Mouse (Mus musculus) small intestine, adult 10 weeks (tissue): ENCODE data around the gene Ahcy. TPM values are rescaled to one million over a fixed set of nuclear protein-coding genes. Genes with fewer than 3 reads are reported as not detected.

Experiments
- polyA plus RNA-seq: library from polyadenylated mRNA; stranded (reverse); fragments of 350-450 nt; fragmentation: Illumina TruSeq; extraction: RNeasy Lipid Tissue Mini Kit (QIAGEN cat#74804); gene quantifications from one replicate; pipeline ENCODE4 v1.2.3, GENCODE M21; 2014; ENCODE audit warnings: low replicate concordance

Ahcy gene
- 52.6 TPM for polyA plus RNA-seq

DNA sequence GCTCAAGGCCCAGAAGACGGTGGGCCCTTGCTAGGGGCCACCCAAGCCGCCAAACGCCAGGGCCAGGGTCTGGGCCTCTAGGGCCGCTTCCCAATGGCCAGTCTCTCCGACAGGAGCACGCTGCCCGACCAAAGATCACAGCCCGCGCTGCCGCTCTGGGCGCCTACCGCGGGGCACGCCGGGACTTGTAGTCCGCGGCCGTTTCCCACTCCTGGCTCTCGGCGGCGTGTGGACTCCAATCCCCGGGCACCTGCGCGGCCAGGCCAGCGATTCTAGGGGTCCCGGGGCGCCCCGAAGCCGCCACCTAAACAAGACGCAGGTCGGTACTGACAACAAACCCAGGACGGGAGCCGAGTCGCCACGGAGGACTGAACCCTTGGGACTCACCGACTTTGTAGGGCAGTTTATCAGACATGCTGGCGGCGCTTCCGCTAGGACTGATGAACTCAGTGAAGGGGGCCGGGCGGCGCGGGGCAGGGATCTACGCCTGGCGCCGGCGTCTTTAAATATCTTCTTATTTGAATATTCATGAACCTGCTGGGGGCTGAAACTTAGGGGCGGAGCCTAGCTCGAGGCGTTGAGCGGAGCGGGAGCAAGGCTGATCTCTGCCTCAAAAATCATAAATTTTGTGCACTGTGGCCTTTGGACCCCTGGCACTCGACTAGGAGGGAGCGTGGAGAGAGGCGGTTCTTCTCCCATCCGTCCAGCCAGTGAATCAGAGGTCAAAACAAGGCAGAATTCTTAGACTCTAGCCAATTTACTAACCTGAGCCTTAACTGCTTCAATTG, at the start of gene Ahcy:
Gene Ahcy (minus strand): TSS at position 520 of the 788 bp plus-strand sequence.

DNA sequence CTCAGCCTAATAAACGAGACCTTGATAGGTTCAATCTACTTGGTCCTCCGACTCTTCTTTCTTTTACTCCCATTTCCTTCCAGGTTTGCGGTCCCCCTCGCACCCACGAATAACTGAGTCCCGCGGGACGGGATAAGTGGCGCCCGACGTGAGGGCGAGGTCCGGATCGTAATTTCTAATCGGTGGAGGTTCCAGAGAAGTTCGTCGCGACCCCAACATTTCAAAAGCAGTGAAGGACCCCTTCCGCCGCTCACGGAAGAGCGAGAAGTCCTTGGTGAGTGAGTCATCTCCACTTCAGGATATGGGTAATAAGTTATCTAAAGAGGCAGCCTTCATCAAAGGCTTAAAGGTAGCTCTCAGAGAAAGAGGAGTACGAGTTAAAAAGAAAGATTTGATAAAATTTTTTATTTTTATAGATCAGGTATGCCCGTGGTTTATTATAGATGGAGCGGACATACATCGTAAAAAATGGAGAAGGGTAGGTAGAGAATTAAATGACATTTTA, 56.0 kb downstream of the Ahcy start, which contains the start of gene Gm14226:
Gene Gm14226 (plus strand): TSS at position 16 of the 505 bp plus-strand sequence.

Other genes with a start within 250 kb of the Ahcy start
- gene Eif2s2, start 181.6 kb downstream of the Ahcy start, polyA plus RNA-seq, result 293 TPM
- not detected for gene Gm14226, start 56.2 kb downstream of the Ahcy start, polyA plus RNA-seq
- gene Itch, start 59.0 kb upstream of the Ahcy start, polyA plus RNA-seq, result 143 TPM
- 206 TPM for gene Dynlrb1, start 162.0 kb upstream of the Ahcy start, polyA plus RNA-seq
- not detected for gene Map1lc3a, start 201.8 kb upstream of the Ahcy start, polyA plus RNA-seq